Mouse (Mus musculus): Measurements from ENCODE around the gene Sapcd2. TPM values are rescaled to one million over a fixed set of nuclear protein-coding genes. Genes with fewer than 3 reads are reported as not detected.
"Not testable (repeated sequence)": the region's sequence is repeated elsewhere in the genome, so short reads cannot be mapped to it uniquely, and the experiment has no call there.

Sapcd2 gene
- polyA plus RNA-seq, 1 experiment from 2014 or later: 43.2 TPM

- Histone ChIP-seq H3K4me3 (ENCODE audit: low read depth, low read length) (peak overlapping the region; percentile 56), H3K27me3 (replicated peaks; ENCODE audit: control insufficient read depth, insufficient read depth, low read length) (peaks cover 73% of the 10 kb centered on the region), H3K4me1 (replicated peaks; ENCODE audit: control insufficient read depth, insufficient read depth, low read length) (no peaks in the 10 kb centered on the region), H3K4me2 (ENCODE audit: low read length) (peak overlapping the region; percentile 60), H3K9ac (ENCODE audit: low read length) (no peak overlapping the region), H3K36me3 (ENCODE audit: control insufficient read depth, insufficient read depth, low read length) (no peaks in the 10 kb centered on the region), H3K27ac (ENCODE audit: low read depth) (no peak overlapping the region), H3K9me3 (ENCODE audit: control insufficient read depth, low read length) (no peaks in the 10 kb centered on the region)
- ATAC-seq (replicated peaks; ENCODE audit: low FRiP score, low TSS enrichment, low read depth) (peak; percentile 25), DNase-seq (ENCODE audit: low spot score) (peak; percentile 97)
- 2% methylated on average over 13 of the region's 13 CpGs for WGBS
Measured at GRCm38 (mm10) chr2:25402377-25402971, 30.4 kb downstream of the Sapcd2 start.

GRCm38 (mm10) chr2:25402972-25403601, 31.0 kb downstream of the Sapcd2 start:
- no peaks in the 10 kb centered on the region for H3K4me1 ChIP-seq (replicated peaks; ENCODE audit: control insufficient read depth, insufficient read depth, low read length)
- H3K4me2 ChIP-seq (ENCODE audit: low read length): peak overlapping the region; percentile 60
- H3K36me3 ChIP-seq (ENCODE audit: control insufficient read depth, insufficient read depth, low read length): no peaks in the 10 kb centered on the region
- H3K4me3 ChIP-seq (ENCODE audit: low read depth, low read length): peak overlapping the region; percentile 56
- DNase-seq (ENCODE audit: low spot score) (no peak), ATAC-seq (replicated peaks; ENCODE audit: low FRiP score, low TSS enrichment, low read depth) (peak; percentile 53)
- peak overlapping the region; percentile 46 for H3K9ac ChIP-seq (ENCODE audit: low read length)
- H3K27ac ChIP-seq (ENCODE audit: low read depth): peak overlapping the region; percentile 27; the same call in 1 of the 2 replicates
- no peaks in the 10 kb centered on the region for H3K9me3 ChIP-seq (ENCODE audit: control insufficient read depth, low read length)
- 2% methylated on average over 53 of the region's 54 CpGs for WGBS
- H3K27me3 ChIP-seq (replicated peaks; ENCODE audit: control insufficient read depth, insufficient read depth, low read length): peaks cover 67% of the 10 kb centered on the region

DNA sequence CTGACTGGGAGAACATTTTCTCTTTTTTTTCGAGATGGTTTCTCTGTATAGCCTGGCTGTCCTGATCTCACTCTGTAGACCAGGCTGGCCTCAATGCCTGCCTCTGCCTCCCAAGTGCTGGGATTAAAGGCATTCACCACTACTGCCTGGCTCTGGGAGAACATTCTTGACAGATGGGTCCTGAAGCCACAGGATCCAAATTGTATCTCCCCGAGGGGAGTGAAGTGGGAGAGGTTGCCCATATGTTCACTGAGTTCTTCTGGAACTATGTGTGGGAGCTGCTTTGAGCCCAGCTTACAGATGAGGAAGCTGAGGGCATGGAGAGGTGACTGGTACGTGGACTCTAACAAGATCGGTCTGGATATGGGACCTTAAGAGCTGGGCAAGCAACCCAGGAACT, 31.9 kb downstream of the Sapcd2 start:
- H3K4me1 ChIP-seq (replicated peaks; ENCODE audit: control insufficient read depth, insufficient read depth, low read length): no peaks in the 10 kb centered on the region
- no peaks in the 10 kb centered on the region for H3K9me3 ChIP-seq (ENCODE audit: control insufficient read depth, low read length)
- H3K4me3 ChIP-seq (ENCODE audit: low read depth, low read length): no peak overlapping the region
- H3K36me3 ChIP-seq (ENCODE audit: control insufficient read depth, insufficient read depth, low read length): no peaks in the 10 kb centered on the region
- no peak overlapping the region for H3K9ac ChIP-seq (ENCODE audit: low read length)
- 76% methylated on average over 4 of the region's 4 CpGs for WGBS
- H3K27me3 ChIP-seq (replicated peaks; ENCODE audit: control insufficient read depth, insufficient read depth, low read length): peaks cover 59% of the 10 kb centered on the region
- no peak for DNase-seq (ENCODE audit: low spot score)
- H3K4me2 ChIP-seq (ENCODE audit: low read length): peak overlapping the region; percentile 60
- no peak for ATAC-seq (replicated peaks; ENCODE audit: low FRiP score, low TSS enrichment, low read depth)
- no peak overlapping the region for H3K27ac ChIP-seq (ENCODE audit: low read depth)

- ATAC-seq (replicated peaks; ENCODE audit: low FRiP score, low TSS enrichment, low read depth): no peak
- no peak overlapping the region for H3K27ac ChIP-seq (ENCODE audit: low read depth)
- peaks cover 11% of the 10 kb centered on the region for H3K27me3 ChIP-seq (replicated peaks; ENCODE audit: control insufficient read depth, insufficient read depth, low read length)
- H3K9me3 ChIP-seq (ENCODE audit: control insufficient read depth, low read length): no peaks in the 10 kb centered on the region
- H3K36me3 ChIP-seq (ENCODE audit: control insufficient read depth, insufficient read depth, low read length): no peaks in the 10 kb centered on the region
- H3K4me3 ChIP-seq (ENCODE audit: low read depth, low read length): no peak overlapping the region
- H3K9ac ChIP-seq (ENCODE audit: low read length): no peak overlapping the region
- no peaks in the 10 kb centered on the region for H3K4me1 ChIP-seq (replicated peaks; ENCODE audit: control insufficient read depth, insufficient read depth, low read length)
- no peak overlapping the region for H3K4me2 ChIP-seq (ENCODE audit: low read length)
- 85% methylated on average over 10 of the region's 10 CpGs for WGBS
- DNase-seq (ENCODE audit: low spot score): no peak
Measured at GRCm38 (mm10) chr2:25408908-25409307, 36.8 kb downstream of the Sapcd2 start.

GRCm38 (mm10) chr2:25413436-25413835, 41.3 kb downstream of the Sapcd2 start:
- DNase-seq (ENCODE audit: low spot score): not testable (repeated sequence)

GRCm38 (mm10) chr2:25417426-25417825, 45.3 kb downstream of the Sapcd2 start:
- no peaks in the 10 kb centered on the region for H3K27me3 ChIP-seq (replicated peaks; ENCODE audit: control insufficient read depth, insufficient read depth, low read length)
- H3K9ac ChIP-seq (ENCODE audit: low read length): no peak overlapping the region
- no peaks in the 10 kb centered on the region for H3K9me3 ChIP-seq (ENCODE audit: control insufficient read depth, low read length)
- H3K4me3 ChIP-seq (ENCODE audit: low read depth, low read length): no peak overlapping the region
- H3K4me2 ChIP-seq (ENCODE audit: low read length): no peak overlapping the region
- DNase-seq (ENCODE audit: low spot score) (no peak), ATAC-seq (replicated peaks; ENCODE audit: low FRiP score, low TSS enrichment, low read depth) (no peak)
- 26% methylated on average over 3 of the region's 3 CpGs for WGBS
- no peaks in the 10 kb centered on the region for H3K36me3 ChIP-seq (ENCODE audit: control insufficient read depth, insufficient read depth, low read length)
- H3K27ac ChIP-seq (ENCODE audit: low read depth): no peak overlapping the region
- H3K4me1 ChIP-seq (replicated peaks; ENCODE audit: control insufficient read depth, insufficient read depth, low read length): no peaks in the 10 kb centered on the region

More at GRCm38 (mm10) chr2:25413436-25413835, 41.3 kb downstream of the Sapcd2 start:
- not testable (repeated sequence) for ATAC-seq (replicated peaks; ENCODE audit: low FRiP score, low TSS enrichment, low read depth); H3K36me3 ChIP-seq (ENCODE audit: control insufficient read depth, insufficient read depth, low read length); H3K4me1 ChIP-seq (replicated peaks; ENCODE audit: control insufficient read depth, insufficient read depth, low read length); H3K27ac ChIP-seq (ENCODE audit: low read depth); H3K9ac ChIP-seq (ENCODE audit: low read length); H3K4me2 ChIP-seq (ENCODE audit: low read length); H3K27me3 ChIP-seq (replicated peaks; ENCODE audit: control insufficient read depth, insufficient read depth, low read length); H3K9me3 ChIP-seq (ENCODE audit: control insufficient read depth, low read length); H3K4me3 ChIP-seq (ENCODE audit: low read depth, low read length)

DNA sequence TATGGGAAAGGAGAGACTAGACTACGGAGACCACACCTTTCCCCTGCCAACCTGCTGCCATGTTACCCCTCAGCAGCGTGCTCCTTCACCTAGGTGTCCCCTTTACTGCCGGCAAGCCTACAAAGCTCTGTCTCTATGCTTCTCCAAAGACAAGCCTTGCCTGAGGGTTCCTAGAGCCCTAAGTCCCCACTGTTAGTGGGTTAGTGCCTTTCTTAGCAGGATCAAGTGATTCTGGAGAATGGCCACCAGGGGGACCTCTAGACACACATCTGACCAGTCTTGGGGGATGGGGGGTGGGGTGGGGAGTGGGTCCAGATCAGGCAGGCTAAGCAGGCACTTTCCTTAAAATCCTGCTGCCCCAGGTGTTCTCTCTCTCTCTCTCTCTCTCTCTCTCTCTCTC, 49.8 kb downstream of the Sapcd2 start:
- H3K27ac ChIP-seq (ENCODE audit: low read depth): no peak overlapping the region
- 19% methylated on average over 3 of the region's 3 CpGs for WGBS
- H3K4me2 ChIP-seq (ENCODE audit: low read length): no peak overlapping the region
- no peak for ATAC-seq (replicated peaks; ENCODE audit: low FRiP score, low TSS enrichment, low read depth)
- H3K4me3 ChIP-seq (ENCODE audit: low read depth, low read length): no peak overlapping the region
- H3K9ac ChIP-seq (ENCODE audit: low read length): no peak overlapping the region
- DNase-seq (ENCODE audit: low spot score): peak; percentile 64
- peaks cover 19% of the 10 kb centered on the region for H3K27me3 ChIP-seq (replicated peaks; ENCODE audit: control insufficient read depth, insufficient read depth, low read length)
- no peaks in the 10 kb centered on the region for H3K4me1 ChIP-seq (replicated peaks; ENCODE audit: control insufficient read depth, insufficient read depth, low read length)
- no peaks in the 10 kb centered on the region for H3K36me3 ChIP-seq (ENCODE audit: control insufficient read depth, insufficient read depth, low read length)
- H3K9me3 ChIP-seq (ENCODE audit: control insufficient read depth, low read length): no peaks in the 10 kb centered on the region

DNA sequence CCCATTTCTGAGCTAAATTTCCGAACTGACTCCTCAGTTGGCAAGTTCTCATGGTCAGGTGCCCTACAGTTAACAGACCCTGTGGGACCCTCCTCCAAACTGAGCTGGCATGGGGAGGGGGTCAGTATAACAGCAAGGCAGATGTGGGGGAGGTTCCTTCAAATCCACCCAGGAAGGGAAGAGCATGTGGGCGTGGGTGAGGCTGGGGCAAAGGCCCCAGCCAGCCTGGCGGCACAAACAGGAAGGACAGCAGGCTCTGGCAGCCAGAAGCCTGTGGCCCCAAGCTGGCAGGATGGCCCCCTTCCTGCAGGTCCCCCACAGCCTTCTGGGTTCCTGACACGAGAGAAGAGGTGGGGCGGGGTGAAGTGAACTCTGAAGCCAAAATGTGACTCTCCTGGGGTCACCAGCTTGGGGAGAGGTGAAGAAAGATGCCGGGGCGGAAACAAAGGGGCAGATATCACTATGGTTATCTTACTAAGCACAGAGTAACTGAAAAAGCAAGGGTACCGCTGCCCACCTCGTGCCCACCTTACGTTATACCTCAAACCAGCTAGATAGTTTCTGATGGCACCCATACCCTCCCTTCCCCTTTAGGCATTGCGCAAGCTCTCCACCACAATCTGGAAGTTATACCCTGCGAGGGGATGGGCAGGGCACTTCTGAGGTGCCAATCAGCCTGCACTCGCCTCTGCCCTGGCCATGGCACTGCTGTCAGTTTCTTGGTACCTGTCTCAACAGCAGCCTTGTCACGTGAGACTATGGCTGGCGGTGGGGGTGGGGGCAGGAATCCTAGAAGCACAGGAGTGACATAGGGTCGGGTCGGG, 50.7 kb downstream of the Sapcd2 start, which contains the start of gene Fut7:
TSS of gene Fut7 (plus strand) at position 681 of the 824 bp plus-strand sequence.
- no peak within 1 kb of the TSS for H3K4me2 ChIP-seq (ENCODE audit: low read length)
- DNase-seq (ENCODE audit: low spot score) (no peak), ATAC-seq (replicated peaks; ENCODE audit: low FRiP score, low TSS enrichment, low read depth) (no peak)
- H3K4me3 ChIP-seq (ENCODE audit: low read depth, low read length): no peak within 1 kb of the TSS
- H3K9ac ChIP-seq (ENCODE audit: low read length): no peak within 1 kb of the TSS
- no peaks in the 10 kb centered on the region for H3K4me1 ChIP-seq (replicated peaks; ENCODE audit: control insufficient read depth, insufficient read depth, low read length)
- peaks cover 19% of the 10 kb centered on the region for H3K27me3 ChIP-seq (replicated peaks; ENCODE audit: control insufficient read depth, insufficient read depth, low read length)
- H3K27ac ChIP-seq (ENCODE audit: low read depth): no peak within 1 kb of the TSS
- H3K9me3 ChIP-seq (ENCODE audit: control insufficient read depth, low read length): no peaks in the 10 kb centered on the region
- no peaks in the 10 kb centered on the region for H3K36me3 ChIP-seq (ENCODE audit: control insufficient read depth, insufficient read depth, low read length)
- WGBS: 60% methylated on average over 17 of the region's 17 CpGs

All from intestine, embryonic 14.5 days (tissue).